Mouse (Mus musculus) hindbrain, embryonic 15.5 days (tissue): Measurements from ENCODE around the gene Zfp773. TPM values are rescaled to one million over a fixed set of nuclear protein-coding genes. Genes with fewer than 3 reads are reported as not detected.

Source experiments
- polyA plus RNA-seq: library from polyadenylated mRNA; unstranded; fragments of >200 nt; fragmentation: Nextera tagmentation; extraction: Ambion mirVana; gene quantifications from 2 replicates; pipeline ENCODE4 v1.2.1, GENCODE M21; 2015

Zfp773 gene
- polyA plus RNA-seq, 1 experiment from 2014 or later: 13.2 TPM

Other genes starting within 250 kb of the Zfp773 start
- gene Aurkc, start 141.5 kb downstream of the Zfp773 start, polyA plus RNA-seq: 0.33 TPM in 1 of 2 replicates, not detected in the other
- gene Zfp954, start 15.3 kb downstream of the Zfp773 start, polyA plus RNA-seq: 22.7 and 23.0 TPM in 2 replicates
- gene Zfp418, start 34.6 kb upstream of the Zfp773 start, polyA plus RNA-seq: 2.9 and 3.0 TPM in 2 replicates
- gene Zfp772, start 73.2 kb upstream of the Zfp773 start, polyA plus RNA-seq: 8.7 and 9.2 TPM in 2 replicates
- gene Vmn2r29, start 110.6 kb upstream of the Zfp773 start, polyA plus RNA-seq: 1.5 and 1.7 TPM in 2 replicates
- gene Gm45844, start 141.5 kb upstream of the Zfp773 start, polyA plus RNA-seq: 9.8 and 10.1 TPM in 2 replicates
- 184 and 202 TPM in 2 replicates for gene Clcn4, start 164.1 kb upstream of the Zfp773 start, polyA plus RNA-seq
- not detected in 2 replicates for gene Vmn2r30, start 200.9 kb upstream of the Zfp773 start, polyA plus RNA-seq
- not detected in 2 replicates for gene Gm45783, start 237.8 kb upstream of the Zfp773 start, polyA plus RNA-seq